Mouse (Mus musculus) hindbrain, postnatal 0 days (tissue): ENCODE results near the gene Hs3st6. TPM values are rescaled to one million over a fixed set of nuclear protein-coding genes. Genes with fewer than 3 reads are reported as not detected.
"Not testable (repeated sequence)": the region's sequence is repeated elsewhere in the genome, so short reads cannot be mapped to it uniquely, and the experiment has no call there.

Experiments used
- ATAC-seq: fragments of 200-750 bp; cut with Nextera tagmentation; 2 replicates; pipeline ENCODE4 v1.8.0; 2017; ENCODE audit warnings: mild to moderate bottlenecking, moderate TSS enrichment, moderate library complexity
- DNase-seq: peaks from one replicate; pipeline ENCODE4 v3.0.0-alpha.2; 2015; ENCODE audit warnings: low spot score
- H3K27ac ChIP-seq: fragments of 300-500 bp; sonication (generic); 2 replicates; pipeline ENCODE4 v1.5.1; 2014; ENCODE audit warnings: mild to moderate bottlenecking
- H3K27me3 ChIP-seq: fragments of 300-500 bp; sonication (generic); 2 replicates; pipeline ENCODE4 v1.6.1; 2014; ENCODE audit warnings: low read length, mixed read lengths; ENCODE audit not compliant: insufficient read depth
- H3K36me3 ChIP-seq: fragments of 300-500 bp; sonication (generic); 2 replicates; pipeline ENCODE4 v1.6.1; 2014; ENCODE audit warnings: low read length, mixed read lengths; ENCODE audit not compliant: insufficient read depth
- H3K4me1 ChIP-seq: fragments of 300-500 bp; sonication (generic); 2 replicates; pipeline ENCODE4 v1.6.1; 2014; ENCODE audit warnings: antibody characterized with exemption, low read length, mixed read lengths; ENCODE audit not compliant: insufficient read depth
- H3K4me2 ChIP-seq: fragments of 300-500 bp; sonication (generic); 2 replicates; pipeline ENCODE4 v1.6.1; 2014; ENCODE audit warnings: low read depth, mild to moderate bottlenecking, low read length, moderate library complexity, mixed read lengths
- H3K4me3 ChIP-seq: fragments of 300-500 bp; sonication (generic); 2 replicates; pipeline ENCODE4 v1.5.1; 2014; ENCODE audit warnings: low read length
- H3K9ac ChIP-seq: fragments of 300-500 bp; sonication (generic); replicated peaks from 2 replicates; pipeline ENCODE4 v1.6.1; 2014; ENCODE audit warnings: mild to moderate bottlenecking, low read length, moderate library complexity, mixed read lengths
- H3K9me3 ChIP-seq: fragments of 300-500 bp; sonication (generic); 2 replicates; pipeline ENCODE4 v1.6.1; 2016; ENCODE audit warnings: low read length, mixed read lengths
- CTCF ChIP-seq: IDR thresholded peaks from 2 replicates; pipeline ENCODE4 v1.5.1; 2016; ENCODE audit warnings: antibody characterized with exemption, control low read depth, low read depth
- WGBS: fragments of 180-500 bp; shearing (Covaris S2); extraction: QIAGEN DNeasy Blood & Tissue Kit; methylation state at CpG from one replicate; pipeline ENCODE4 v1.1.7; 2014; 5-methylcytosine and 5-hydroxymethylcytosine counted together
- polyA plus RNA-seq: library from polyadenylated mRNA; unstranded; fragments of >200 nt; fragmentation: Nextera tagmentation; extraction: Ambion mirVana; gene quantifications from 2 replicates; pipeline ENCODE4 v1.2.1, GENCODE M21; 2015
- total RNA-seq: library from RNA; depleted of rRNA; stranded (reverse); fragments of >200 nt; gene quantifications from 2 replicates; pipeline ENCODE4 v1.2.3, GENCODE M21; 2014

The Hs3st6 gene
- total and polyA plus RNA-seq, 2 experiments from 2014 or later: 0.43 TPM; not detected in 1

DNA sequence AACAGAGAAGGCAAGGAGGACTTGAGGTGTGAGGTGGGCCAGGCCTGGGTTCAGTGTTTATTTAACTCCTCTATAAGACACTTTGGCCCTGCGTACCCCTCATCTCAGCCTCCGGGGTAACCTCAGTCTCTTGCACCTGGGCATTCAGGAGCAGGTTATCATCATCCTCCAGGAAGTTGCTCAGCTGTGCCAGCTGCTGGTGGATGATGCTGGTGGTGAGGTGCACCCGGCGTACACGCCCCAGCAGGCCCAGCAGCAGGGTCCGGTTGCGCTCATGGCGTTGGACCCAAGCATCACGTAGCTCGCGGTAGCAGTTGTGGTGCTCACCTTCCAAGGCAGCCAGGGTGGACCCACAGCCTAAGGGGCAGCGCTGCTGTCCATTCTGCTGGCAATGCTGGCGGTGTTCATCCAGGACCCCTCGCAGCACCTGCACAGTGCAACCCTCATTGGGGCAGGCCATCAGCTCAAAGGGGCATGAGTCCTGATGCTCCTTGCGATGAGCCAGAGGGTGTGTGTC is 36.6 kb upstream of the Hs3st6 start:
- WGBS: 95% methylated on average over 15 of the region's 15 CpGs
- H3K4me2 ChIP-seq: no peak overlapping the region
- no peak for ATAC-seq
- no peak for DNase-seq
- no peaks in the 10 kb centered on the region for H3K27me3 ChIP-seq
- H3K4me1 ChIP-seq: no peaks in the 10 kb centered on the region
- no peak overlapping the region for H3K4me3 ChIP-seq
- no peak for TF ChIP-seq CTCF
- H3K36me3 ChIP-seq: no peaks in the 10 kb centered on the region; the same call in 1 of the 2 replicates
- H3K9me3 ChIP-seq: no peaks in the 10 kb centered on the region
- no peak overlapping the region for H3K27ac ChIP-seq
- H3K9ac ChIP-seq: no peak overlapping the region

GRCm38 (mm10) chr17:24717943-24718342 is 34.8 kb upstream of the Hs3st6 start, which contains the start of the genes Rnf151 and Rps2:
TSS of gene Rnf151 (minus strand) at chr17:24718063.
TSS of gene Rps2 (plus strand) at chr17:24718116.
- no peak within 1 kb of the TSS for H3K27ac ChIP-seq
- H3K4me2 ChIP-seq: peak within 1 kb of the TSS; percentile 59
- no peak for TF ChIP-seq CTCF
- no peaks in the 10 kb centered on the region for H3K27me3 ChIP-seq
- DNase-seq (no peak), ATAC-seq (no peak)
- H3K4me3 ChIP-seq: peak within 1 kb of the TSS; percentile 61; the same call in 1 of the 2 replicates
- no peak within 1 kb of the TSS; the same call in 1 of the 2 replicates for H3K9ac ChIP-seq
- WGBS: 77% methylated on average over 4 of the region's 4 CpGs
- peaks cover 12% of the 10 kb centered on the region for H3K36me3 ChIP-seq
- H3K9me3 ChIP-seq: no peaks in the 10 kb centered on the region
- H3K4me1 ChIP-seq: no peaks in the 10 kb centered on the region; the same call in 1 of the 2 replicates

- ATAC-seq, H3K9me3 ChIP-seq, H3K27ac ChIP-seq, DNase-seq, H3K9ac ChIP-seq, H3K4me1 ChIP-seq, H3K27me3 ChIP-seq: not testable (repeated sequence)
- 69% methylated on average over 5 of the region's 5 CpGs for WGBS
- Histone ChIP-seq H3K36me3 (peaks cover 12% of the 10 kb centered on the region), H3K4me2 (peak overlapping the region; percentile 59), H3K4me3 (peak overlapping the region; percentile 61)
- peak; percentile 27; the same call in 1 of the 2 replicates for TF ChIP-seq CTCF
These were observed 33.9 kb upstream of the Hs3st6 start for GRCm38 (mm10) chr17:24718938-24719337.

DNA sequence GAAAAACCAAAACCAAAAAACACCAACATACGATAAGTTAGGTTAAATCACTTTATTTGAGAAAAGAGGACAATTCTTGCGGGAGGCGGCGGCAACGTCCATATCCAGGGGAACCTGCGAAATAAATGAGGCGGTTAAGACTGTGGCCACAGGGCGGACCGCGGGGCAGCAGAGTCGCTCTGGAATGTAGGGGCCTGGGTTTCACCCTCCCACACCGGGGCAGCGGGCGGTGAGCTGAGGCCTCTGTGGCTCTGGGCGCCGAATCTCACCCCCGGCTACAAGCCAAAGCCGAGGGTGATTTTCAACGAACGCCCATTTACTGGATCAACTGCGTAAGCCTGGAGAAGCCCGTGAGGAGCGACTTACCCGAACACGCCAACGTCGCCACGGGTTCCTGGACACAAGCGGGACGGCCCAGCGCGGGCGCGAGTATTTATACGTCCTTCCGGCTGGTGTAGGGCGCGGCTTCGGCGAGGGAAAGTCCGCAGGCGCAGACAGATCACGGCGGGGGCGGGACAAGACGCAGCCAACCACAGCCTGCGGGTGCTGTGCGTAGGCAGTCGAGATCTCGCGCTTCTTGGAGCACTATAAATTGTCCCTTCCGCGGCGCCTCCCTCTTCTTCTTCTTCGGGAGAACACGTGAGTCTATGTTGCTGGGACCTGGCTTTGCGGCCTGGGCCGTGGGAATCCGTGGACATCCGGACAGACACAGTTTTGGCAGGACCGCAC is 33.1 kb upstream of the Hs3st6 start:
- peak overlapping the region; percentile 82 for H3K27ac ChIP-seq
- no peak for TF ChIP-seq CTCF
- H3K4me3 ChIP-seq: peak overlapping the region; percentile 61
- WGBS: under 1% methylated on average over 61 of the region's 61 CpGs
- peak; percentile 99 for DNase-seq
- no peaks in the 10 kb centered on the region for H3K27me3 ChIP-seq
- H3K4me1 ChIP-seq: peaks cover 7% of the 10 kb centered on the region; the same call in 1 of the 2 replicates
- H3K4me2 ChIP-seq: peak overlapping the region; percentile 63
- peaks cover 12% of the 10 kb centered on the region for H3K36me3 ChIP-seq
- peak overlapping the region; percentile 85 for H3K9ac ChIP-seq
- no peaks in the 10 kb centered on the region for H3K9me3 ChIP-seq
- peak; percentile 97 for ATAC-seq

GRCm38 (mm10) chr17:24720616-24721015 is 32.2 kb upstream of the Hs3st6 start:
- H3K27me3 ChIP-seq, H3K9me3 ChIP-seq, ATAC-seq, H3K4me1 ChIP-seq: not testable (repeated sequence)
- 2% methylated on average over 10 of the region's 11 CpGs for WGBS
- Histone ChIP-seq H3K27ac (peak overlapping the region; percentile 82; the same call in 1 of the 2 replicates), H3K4me3 (peak overlapping the region; percentile 61), H3K36me3 (peaks cover 12% of the 10 kb centered on the region), H3K9ac (peak overlapping the region; percentile 85), H3K4me2 (peak overlapping the region; percentile 63)
- DNase-seq: peak; percentile 5

GRCm38 (mm10) chr17:24721383-24721955 is 31.3 kb upstream of the Hs3st6 start:
- not testable (repeated sequence) for H3K27me3 ChIP-seq, H3K27ac ChIP-seq, DNase-seq, ATAC-seq, H3K9me3 ChIP-seq, H3K4me1 ChIP-seq
- Histone ChIP-seq H3K4me2 (peak overlapping the region; percentile 63), H3K36me3 (peaks cover 12% of the 10 kb centered on the region), H3K4me3 (peak overlapping the region; percentile 61; the same call in 1 of the 2 replicates), H3K9ac (peak overlapping the region; percentile 85; the same call in 1 of the 2 replicates)
- WGBS: 73% methylated on average over 7 of the region's 7 CpGs
